Mouse (Mus musculus) liver, adult 2 months (tissue): ENCODE results near the gene Hmcn2. TPM values are rescaled to one million over a fixed set of nuclear protein-coding genes. Genes with fewer than 3 reads are reported as not detected.

ENCODE experiments used
- DNase-seq: peaks from one replicate; pipeline ENCODE4 v3.0.0-alpha.2; 2011; ENCODE audit warnings: low read depth, low spot score; ENCODE audit errors: extremely low read depth
- H3K27ac ChIP-seq: fragments of 200-500 bp; replicated peaks from 2 replicates; pipeline ENCODE4 v1.5.1; 2012; ENCODE audit warnings: low read depth, mild to moderate bottlenecking, control low read depth, inconsistent platforms, low read length; ENCODE audit not compliant: insufficient read depth
- H3K27me3 ChIP-seq: fragments of 200-500 bp; 2 replicates; pipeline ENCODE4 v1.6.1; 2012; ENCODE audit warnings: mild to moderate bottlenecking, moderate library complexity, low read length, inconsistent platforms; ENCODE audit not compliant: control insufficient read depth, insufficient read depth
- H3K36me3 ChIP-seq: fragments of 200-500 bp; 2 replicates; pipeline ENCODE4 v1.6.1; 2012; ENCODE audit warnings: low read length, inconsistent platforms; ENCODE audit not compliant: control insufficient read depth, insufficient read depth
- H3K4me1 ChIP-seq: fragments of 200-500 bp; 2 replicates; pipeline ENCODE4 v1.6.1; 2011; ENCODE audit warnings: low read length; ENCODE audit not compliant: control insufficient read depth, insufficient read depth
- H3K4me3 ChIP-seq: fragments of 200-500 bp; 2 replicates; pipeline ENCODE4 v1.5.1; 2011; ENCODE audit warnings: low read depth, mild to moderate bottlenecking, control low read depth, low read length, moderate library complexity; ENCODE audit not compliant: insufficient read depth
- H3K79me2 ChIP-seq: fragments of 200-500 bp; 2 replicates; pipeline ENCODE4 v1.6.1; 2012; ENCODE audit warnings: inconsistent platforms, mild to moderate bottlenecking, low read length, moderate library complexity; ENCODE audit not compliant: control insufficient read depth, insufficient read depth
- H3K9ac ChIP-seq: fragments of 200-500 bp; 2 replicates; pipeline ENCODE4 v1.6.1; 2012; ENCODE audit warnings: low read depth, mild to moderate bottlenecking, control low read depth, inconsistent platforms, low read length
- CTCF ChIP-seq: fragments of 200-500 bp; IDR thresholded peaks from 2 replicates; pipeline ENCODE4 v1.5.1; 2011; ENCODE audit warnings: low read depth, low read length, control low read depth
- POLR2A ChIP-seq: fragments of 200-500 bp; IDR thresholded peaks from 2 replicates; pipeline ENCODE4 v1.6.1; 2011; ENCODE audit warnings: low read length, control low read depth; ENCODE audit not compliant: insufficient read depth; ENCODE audit errors: extremely low read depth
- WGBS: fragments of 180-500 bp; shearing (Covaris S2); methylation state at CpG from one replicate; pipeline ENCODE4 v1.1.7; 2018; 5-methylcytosine and 5-hydroxymethylcytosine counted together
- polyA plus RNA-seq: library from polyadenylated mRNA; depleted of rRNA; stranded (reverse); fragments of >200 nt; gene quantifications from 2 replicates; pipeline ENCODE4 v1.2.3, GENCODE M21; 2012
- total RNA-seq: library from RNA; depleted of rRNA; stranded (reverse); fragments of >200 nt; gene quantifications from 2 replicates; pipeline ENCODE4 v1.2.3, GENCODE M21; 2014

The Hmcn2 gene
- total and polyA plus RNA-seq, 2 experiments: 0.46 to 1.8 TPM

DNA sequence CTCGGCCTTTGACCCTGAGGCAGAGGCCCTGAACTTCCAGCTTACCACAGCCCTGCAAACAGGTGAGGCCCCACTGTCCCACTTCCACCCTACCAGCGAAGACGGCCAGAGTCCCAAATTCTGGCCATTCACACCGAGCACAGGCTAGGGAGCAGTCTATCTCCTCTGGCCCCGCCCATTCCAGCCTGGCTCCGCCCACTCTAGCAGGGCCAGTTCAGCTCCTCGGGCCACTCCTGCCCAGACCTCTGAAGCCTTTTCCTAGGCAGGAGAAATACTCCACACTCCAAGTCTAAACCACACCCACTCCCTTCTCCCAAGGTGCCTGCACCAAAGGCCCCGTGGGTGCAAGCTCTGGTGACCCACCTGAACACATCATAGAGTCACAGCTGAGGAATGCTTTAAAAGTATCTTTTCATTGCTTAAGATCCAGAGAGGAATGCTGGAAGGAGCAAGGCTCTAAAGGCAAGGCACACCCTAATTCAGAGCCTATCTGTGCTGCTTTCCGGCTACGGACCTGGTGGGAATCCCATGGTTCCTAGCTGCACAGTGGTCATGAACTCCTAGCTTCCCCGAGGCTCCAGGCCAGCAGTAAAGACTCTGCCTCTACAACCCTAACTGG, 139.5 kb downstream of the Hmcn2 start:
- Histone ChIP-seq H3K27ac (peak overlapping the region; percentile 24), H3K9ac (peak overlapping the region; percentile 36), H3K4me1 (peaks cover 26% of the 10 kb centered on the region), H3K36me3 (no peaks in the 10 kb centered on the region), H3K4me3 (no peak overlapping the region), H3K79me2 (no peaks in the 10 kb centered on the region), H3K27me3 (no peaks in the 10 kb centered on the region)
- WGBS: 17% methylated on average over 11 of the region's 11 CpGs
- no peak for TF ChIP-seq CTCF
- TF ChIP-seq POLR2A: 0 out of 2 replicates have a peak, but pooled peaks have one; percentile 9
- DNase-seq: peak; percentile 69

DNA sequence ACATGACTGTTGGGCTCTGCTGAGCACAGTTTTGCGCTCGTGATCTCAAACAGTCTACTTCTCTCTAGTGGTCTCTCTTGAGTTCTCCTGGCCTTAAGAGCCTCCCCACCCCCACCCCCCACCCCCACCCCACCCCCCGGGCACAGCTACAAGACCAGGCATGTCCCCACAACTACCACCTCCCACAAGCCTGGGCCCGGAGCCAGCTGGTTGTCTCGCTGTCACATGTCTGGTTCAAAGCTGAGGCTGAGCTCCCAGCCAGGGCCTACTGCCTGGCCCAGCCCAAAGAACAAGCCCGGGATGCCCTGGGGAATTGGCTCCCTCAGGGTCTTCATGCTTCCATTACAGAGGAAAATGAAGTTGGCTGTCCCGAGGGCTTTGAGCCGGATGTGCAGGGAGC, 140.1 kb downstream of the Hmcn2 start:
- DNase-seq: peak; percentile 65
- H3K79me2 ChIP-seq: no peaks in the 10 kb centered on the region
- peak overlapping the region; percentile 36 for H3K9ac ChIP-seq
- H3K36me3 ChIP-seq: no peaks in the 10 kb centered on the region
- TF ChIP-seq CTCF (no peak), POLR2A (no peak)
- H3K27ac ChIP-seq: peak overlapping the region; percentile 32
- H3K4me1 ChIP-seq: peaks cover 26% of the 10 kb centered on the region
- no peaks in the 10 kb centered on the region for H3K27me3 ChIP-seq
- no peak overlapping the region for H3K4me3 ChIP-seq
- WGBS: 27% methylated on average over 8 of the region's 8 CpGs

DNA sequence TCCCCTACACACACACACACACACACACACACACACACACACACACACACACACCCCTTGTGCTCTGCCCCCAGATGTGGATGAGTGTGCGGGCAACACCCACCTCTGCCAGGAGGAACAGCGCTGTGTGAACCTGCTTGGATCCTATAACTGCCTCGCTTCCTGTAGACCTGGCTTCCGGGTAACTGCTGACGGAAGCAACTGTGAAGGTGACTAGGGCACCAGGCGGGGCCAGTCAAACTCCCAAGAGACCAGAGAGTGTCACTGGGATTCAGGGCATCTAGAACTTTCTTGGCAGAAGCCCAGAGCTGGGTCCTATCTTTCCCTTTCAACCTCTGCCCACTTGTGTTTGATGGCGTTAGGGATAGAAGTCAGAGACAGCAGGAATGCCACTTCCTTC, 141.2 kb downstream of the Hmcn2 start:
- H3K79me2 ChIP-seq: no peaks in the 10 kb centered on the region
- TF ChIP-seq CTCF (no peak), POLR2A (no peak)
- 0 out of 2 replicates have a peak overlapping the region, but pooled peaks have one; percentile 20 for H3K9ac ChIP-seq
- H3K36me3 ChIP-seq: no peaks in the 10 kb centered on the region
- no peak overlapping the region for H3K4me3 ChIP-seq
- 29% methylated on average over 7 of the region's 7 CpGs for WGBS
- H3K4me1 ChIP-seq: peaks cover 26% of the 10 kb centered on the region
- peak overlapping the region; percentile 32 for H3K27ac ChIP-seq
- H3K27me3 ChIP-seq: no peaks in the 10 kb centered on the region
- DNase-seq: peak; percentile 80

DNA sequence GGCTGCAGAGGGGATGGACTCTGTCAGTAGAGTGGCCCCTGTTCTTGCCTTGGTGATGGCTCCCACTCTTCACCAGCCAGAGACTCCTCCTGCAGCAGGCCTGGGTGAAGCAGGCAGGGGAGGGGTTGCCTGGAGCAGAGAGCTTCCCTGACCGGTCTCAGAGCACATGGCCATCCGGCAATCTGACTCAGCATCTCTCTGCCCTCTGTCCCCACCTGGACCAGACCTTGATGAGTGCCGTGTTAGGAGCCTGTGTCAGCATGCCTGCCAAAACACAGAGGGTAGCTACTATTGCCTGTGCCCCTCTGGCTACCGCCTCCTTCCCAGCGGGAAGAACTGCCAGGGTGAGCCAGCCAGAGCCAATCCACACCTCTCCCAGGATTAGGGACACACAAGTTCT, 144.2 kb downstream of the Hmcn2 start:
- no peaks in the 10 kb centered on the region for H3K79me2 ChIP-seq
- peak overlapping the region; percentile 93 for H3K27ac ChIP-seq
- peak; percentile 90 for DNase-seq
- 19% methylated on average over 5 of the region's 5 CpGs for WGBS
- TF ChIP-seq CTCF (no peak), POLR2A (0 out of 2 replicates have a peak, but pooled peaks have one; percentile 16)
- H3K27me3 ChIP-seq: no peaks in the 10 kb centered on the region
- peaks cover 32% of the 10 kb centered on the region for H3K4me1 ChIP-seq
- H3K4me3 ChIP-seq: peak overlapping the region; percentile 12
- peak overlapping the region; percentile 13 for H3K9ac ChIP-seq
- no peaks in the 10 kb centered on the region for H3K36me3 ChIP-seq

DNA sequence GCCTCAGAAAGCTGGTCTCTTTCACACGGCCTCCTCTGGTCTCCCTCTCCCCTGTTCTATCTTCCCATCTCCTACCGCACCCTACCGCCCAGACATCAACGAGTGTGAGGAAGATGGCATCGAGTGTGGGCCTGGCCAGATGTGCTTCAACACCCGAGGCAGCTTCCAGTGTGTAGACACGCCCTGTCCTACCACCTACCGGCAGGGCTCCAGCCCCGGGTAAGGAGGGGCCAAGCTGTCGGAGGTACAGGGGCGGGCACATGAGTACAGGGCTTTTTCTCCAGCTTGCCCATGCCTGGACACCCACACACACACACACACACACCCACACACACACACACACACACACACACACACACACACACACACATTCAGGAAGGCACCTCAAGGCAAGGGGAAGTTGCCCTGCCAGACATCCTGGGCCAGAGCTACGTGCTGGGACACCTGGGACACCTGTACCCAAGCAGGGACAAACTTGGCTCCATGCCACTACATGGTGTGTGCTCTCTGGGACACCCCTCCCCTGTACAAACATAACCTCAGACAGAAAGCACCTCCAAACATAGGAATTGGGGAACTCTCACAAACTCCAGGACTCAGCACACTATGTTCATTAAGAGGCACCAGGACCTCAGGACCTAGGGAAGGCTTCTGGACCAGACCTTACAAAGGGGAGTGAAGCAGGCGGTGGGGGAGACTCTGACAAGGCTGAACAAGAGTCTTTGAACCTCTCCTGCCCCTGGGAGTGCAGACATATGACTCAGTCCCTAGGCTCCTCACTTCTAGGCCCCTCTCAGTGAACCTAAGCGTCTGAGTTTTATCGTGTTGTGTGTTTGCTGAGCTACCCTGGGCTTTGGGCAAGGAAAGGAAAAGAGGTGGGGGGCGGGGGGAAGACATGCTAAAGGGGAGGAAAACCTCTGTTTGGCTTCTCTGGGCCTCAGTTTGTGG, 145.0 kb downstream of the Hmcn2 start:
- no peaks in the 10 kb centered on the region for H3K36me3 ChIP-seq
- no peaks in the 10 kb centered on the region for H3K79me2 ChIP-seq
- peak; percentile 97 for DNase-seq
- H3K4me3 ChIP-seq: peak overlapping the region; percentile 77
- WGBS: 17% methylated on average over 16 of the region's 16 CpGs
- H3K9ac ChIP-seq: peak overlapping the region; percentile 95
- H3K27ac ChIP-seq: peak overlapping the region; percentile 93
- H3K4me1 ChIP-seq: peaks cover 33% of the 10 kb centered on the region
- TF ChIP-seq CTCF (peak; percentile 19; the same call in 1 of the 2 replicates), POLR2A (0 out of 2 replicates have a peak, but pooled peaks have one; percentile 30)
- no peaks in the 10 kb centered on the region for H3K27me3 ChIP-seq
